Mouse (Mus musculus): ENCODE measurements around the gene Gm10260. TPM values are rescaled to one million over a fixed set of nuclear protein-coding genes. Genes with fewer than 3 reads are reported as not detected.

Gene Gm10260
- total RNA-seq, 1 experiment from 2014 or later = 32.2 TPM

GRCm38 (mm10) chr13:97769205-97769604 is 8.8 kb upstream of the Gm10260 start:
- no peak for ATAC-seq (replicated peaks; ENCODE audit: low read depth, poor library complexity, severe bottlenecking)

DNA sequence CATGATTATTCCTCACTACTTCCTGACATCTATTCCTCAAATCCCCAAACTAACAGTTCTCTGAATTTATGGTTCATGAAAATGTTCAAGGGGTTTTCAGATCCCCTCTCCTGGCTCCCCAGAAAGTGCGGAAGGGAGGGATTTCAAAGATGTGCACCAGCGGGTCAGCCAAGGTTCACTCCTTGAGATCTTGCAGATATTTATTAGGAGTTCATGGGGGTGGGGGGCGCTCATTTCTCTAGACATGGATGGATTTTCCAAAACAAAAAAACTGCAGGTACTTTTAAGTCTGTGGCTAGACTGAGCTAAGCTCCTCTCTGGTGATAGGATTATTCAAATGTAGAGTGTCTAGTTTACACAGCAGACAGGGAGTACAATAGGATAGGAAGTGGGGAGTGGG is 8.4 kb upstream of the Gm10260 start:
- ATAC-seq (replicated peaks; ENCODE audit: low read depth, poor library complexity, severe bottlenecking) = no peak

DNA sequence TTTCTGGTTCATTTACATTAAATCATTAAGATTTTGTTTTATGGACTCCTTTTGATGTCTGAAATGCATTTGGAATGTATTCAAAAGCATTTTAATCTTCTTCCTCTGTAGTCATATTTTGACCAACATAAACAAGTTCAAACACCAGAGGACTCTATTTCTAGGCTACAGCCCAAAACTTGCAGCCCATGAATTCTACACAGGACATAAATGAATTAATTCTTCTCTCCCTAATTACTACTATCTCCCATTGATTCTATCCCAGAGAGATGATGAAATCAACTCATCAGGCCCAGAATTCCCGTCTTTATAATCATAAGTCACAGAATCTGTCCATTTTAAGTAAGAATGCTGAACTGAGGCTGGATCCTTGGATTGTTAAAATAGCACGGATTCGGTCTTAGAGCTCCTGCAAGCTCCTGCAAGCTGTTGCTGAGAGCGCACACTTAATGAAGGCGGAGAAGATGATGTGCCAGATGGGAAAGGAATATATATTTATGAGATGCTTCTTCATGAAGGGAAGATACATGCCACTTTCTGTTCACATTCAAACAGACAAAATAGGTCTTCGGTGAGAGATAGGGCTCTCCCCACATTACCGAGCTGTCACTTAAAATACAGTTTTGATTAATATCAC is 7.7 kb upstream of the Gm10260 start:
- no peak for ATAC-seq (replicated peaks; ENCODE audit: low read depth, poor library complexity, severe bottlenecking)

DNA sequence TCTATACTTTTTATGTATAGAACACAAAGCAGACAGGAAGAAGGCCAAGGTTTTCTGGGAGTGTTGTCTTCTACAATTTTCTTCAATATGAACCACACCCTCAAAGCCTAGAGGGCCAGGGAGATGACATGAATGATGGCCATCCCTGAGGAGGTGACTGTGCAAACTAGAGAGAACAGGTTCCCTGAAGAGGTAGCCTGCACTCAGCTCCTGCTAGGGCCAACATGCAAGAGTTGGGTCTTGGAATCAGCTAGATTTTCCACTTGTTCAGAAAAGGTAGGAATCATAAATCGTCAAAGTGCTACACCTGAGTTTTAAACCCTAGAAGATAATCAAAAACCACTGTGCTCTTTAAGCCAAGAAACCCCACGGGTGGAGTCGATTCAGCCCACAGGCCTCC is 6.2 kb upstream of the Gm10260 start:
- ATAC-seq (replicated peaks; ENCODE audit: low read depth, poor library complexity, severe bottlenecking) = no peak

DNA sequence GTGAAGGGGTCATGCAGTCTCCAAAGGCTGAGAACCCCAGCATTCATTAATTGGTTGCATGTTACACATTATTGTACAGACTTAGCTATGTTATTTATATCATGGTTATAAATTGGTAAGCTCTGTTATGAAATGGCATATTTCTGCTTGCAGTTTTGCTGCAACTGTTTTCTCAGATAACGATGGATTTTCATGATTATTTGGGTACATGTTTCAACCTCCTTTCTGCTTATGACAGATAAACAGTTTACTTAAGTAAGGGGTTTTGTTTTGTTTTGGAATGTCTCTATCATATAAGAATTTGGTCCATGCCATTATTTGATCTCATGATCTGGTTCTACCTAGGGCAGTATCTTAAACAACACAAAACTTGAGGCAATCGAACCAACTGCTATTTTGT is 5.5 kb upstream of the Gm10260 start:
- no peak for ATAC-seq (replicated peaks; ENCODE audit: low read depth, poor library complexity, severe bottlenecking)

DNA sequence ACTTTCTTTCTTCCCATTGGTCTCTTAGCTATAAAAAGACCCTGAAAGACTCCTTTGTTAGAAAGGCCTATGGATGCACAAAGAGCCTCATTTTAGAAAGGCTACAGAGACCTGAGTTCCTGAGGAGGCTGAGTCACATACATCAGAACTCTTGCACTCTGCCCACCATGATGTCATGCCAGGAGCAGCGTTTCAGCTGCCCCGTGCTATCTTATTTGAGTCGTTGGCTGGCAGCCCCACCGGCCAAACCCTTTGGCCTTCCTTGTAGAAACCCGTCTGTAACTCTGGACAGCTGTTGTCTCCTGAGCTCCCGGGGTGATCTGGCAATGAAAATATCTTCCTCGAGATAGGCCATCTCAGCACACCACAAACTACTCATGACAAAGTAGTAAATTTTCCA is 3.6 kb upstream of the Gm10260 start:
- no peak for ATAC-seq (replicated peaks; ENCODE audit: low read depth, poor library complexity, severe bottlenecking)

- no peak for ATAC-seq (replicated peaks; ENCODE audit: low read depth, poor library complexity, severe bottlenecking)
Measured at GRCm38 (mm10) chr13:97763436-97763835, 3.0 kb upstream of the Gm10260 start.

GRCm38 (mm10) chr13:97762121-97762520 is 1.7 kb upstream of the Gm10260 start:
- no peak for ATAC-seq (replicated peaks; ENCODE audit: low read depth, poor library complexity, severe bottlenecking)

- ATAC-seq (replicated peaks; ENCODE audit: low read depth, poor library complexity, severe bottlenecking) = no peak
Measured at GRCm38 (mm10) chr13:97757033-97757432, 3.4 kb downstream of the Gm10260 start.

- no peak for ATAC-seq (replicated peaks; ENCODE audit: low read depth, poor library complexity, severe bottlenecking)
Measured at GRCm38 (mm10) chr13:97756091-97756490, 4.3 kb downstream of the Gm10260 start.

- no peak for ATAC-seq (replicated peaks; ENCODE audit: low read depth, poor library complexity, severe bottlenecking)
Measured at GRCm38 (mm10) chr13:97750851-97751381, 9.5 kb downstream of the Gm10260 start.

DNA sequence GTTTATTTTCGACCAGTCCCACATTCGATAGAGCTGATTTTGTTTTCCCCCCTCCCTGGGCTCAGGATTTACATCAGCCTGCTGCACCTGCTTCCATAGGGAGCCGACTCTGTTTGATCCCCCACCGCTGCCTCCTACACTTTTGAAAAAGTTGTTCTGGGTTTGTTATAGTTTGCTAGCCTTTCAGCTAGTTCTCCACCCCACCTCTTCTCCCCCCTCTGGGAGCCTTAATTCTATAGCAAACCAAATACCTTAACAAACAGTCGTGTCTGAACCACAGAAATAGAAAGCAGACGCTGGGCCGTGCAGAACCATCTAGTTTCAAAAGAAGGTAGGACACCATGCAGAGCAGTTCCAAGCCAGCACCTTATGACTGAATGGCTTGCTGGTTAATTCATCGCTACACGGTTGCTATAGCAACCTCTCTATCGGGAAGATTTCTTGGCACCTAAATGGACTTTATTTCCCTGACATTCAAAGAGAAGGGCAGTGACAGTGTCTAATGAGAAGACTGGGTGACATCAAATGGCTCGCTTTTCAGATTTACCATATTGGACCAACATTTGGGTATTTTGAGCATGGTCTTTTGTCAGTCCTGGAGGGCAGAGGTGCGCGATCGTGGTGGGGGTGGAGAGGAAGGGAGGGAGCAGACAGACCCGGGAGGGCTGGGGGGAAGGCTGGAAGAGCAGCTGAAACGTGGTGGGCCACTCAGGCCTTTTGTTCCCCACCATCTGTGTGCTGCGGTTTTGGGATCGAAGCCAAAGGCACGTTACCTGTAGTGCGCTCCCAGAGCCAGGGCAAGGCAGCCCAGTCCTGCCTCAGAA is 13.2 kb downstream of the Gm10260 start:
- ATAC-seq (replicated peaks; ENCODE audit: low read depth, poor library complexity, severe bottlenecking) = no peak

- no peak for ATAC-seq (replicated peaks; ENCODE audit: low read depth, poor library complexity, severe bottlenecking)
Measured at GRCm38 (mm10) chr13:97744669-97745068, 15.8 kb downstream of the Gm10260 start.

DNA sequence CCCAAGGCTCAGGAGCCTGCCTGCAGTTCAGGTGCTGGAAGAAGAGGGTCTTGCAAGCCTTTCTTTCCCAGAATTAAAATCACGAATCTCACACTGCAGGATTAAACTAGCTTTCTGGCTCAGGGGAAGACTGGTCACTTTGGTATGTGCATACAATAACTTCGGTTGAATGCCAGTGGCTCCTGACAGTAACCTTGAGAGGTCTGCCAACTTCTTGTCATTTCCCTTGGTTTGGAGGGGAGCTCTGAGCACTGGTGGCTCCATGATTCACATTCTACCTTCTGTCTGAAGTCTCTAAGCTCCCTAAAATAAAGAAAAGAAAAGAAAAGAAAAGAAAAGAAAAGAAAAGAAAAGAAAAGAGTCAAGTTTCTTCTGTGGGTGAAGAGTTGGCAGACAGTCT is 16.4 kb downstream of the Gm10260 start:
- ATAC-seq (replicated peaks; ENCODE audit: low read depth, poor library complexity, severe bottlenecking) = no peak

DNA sequence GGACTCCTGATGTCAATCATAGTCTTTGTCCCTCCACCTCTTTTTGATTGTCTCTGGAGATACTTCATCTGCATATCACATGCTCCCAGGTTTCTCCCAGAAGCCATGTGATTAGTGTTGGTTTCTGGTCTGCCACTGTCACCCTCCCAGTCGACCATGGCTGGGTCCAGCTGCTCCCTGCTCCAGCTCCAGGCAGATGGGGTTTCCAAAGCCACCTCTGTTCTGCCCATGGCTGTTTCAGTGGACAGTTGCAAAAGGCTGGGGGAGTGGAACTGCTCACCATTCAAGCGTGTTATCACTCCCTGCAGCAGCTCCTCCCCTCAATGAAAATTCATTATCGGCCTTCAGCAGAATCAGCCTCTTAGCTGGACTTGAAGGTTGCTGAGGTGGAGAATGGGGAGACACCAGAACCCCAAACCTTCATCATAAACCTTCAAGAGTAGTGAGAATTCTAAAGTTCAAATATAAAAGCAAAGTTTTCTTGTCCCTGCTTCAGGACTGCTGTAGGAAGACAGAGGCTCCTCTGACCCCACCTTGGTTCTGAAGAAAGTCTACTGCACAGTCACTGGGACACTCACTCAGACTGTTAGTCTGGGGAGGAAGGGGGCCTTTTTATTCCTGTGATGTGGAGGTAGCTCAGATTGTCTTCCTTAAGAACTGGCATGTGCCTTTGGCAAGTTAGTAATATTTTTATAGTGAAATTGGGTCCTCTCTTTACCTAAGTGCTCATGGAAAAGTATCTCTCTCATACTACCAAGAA is 17.0 kb downstream of the Gm10260 start:
- peak; percentile 73; the same call in 1 of the 2 replicates for ATAC-seq (replicated peaks; ENCODE audit: low read depth, poor library complexity, severe bottlenecking)

- no peak for ATAC-seq (replicated peaks; ENCODE audit: low read depth, poor library complexity, severe bottlenecking)
Measured at GRCm38 (mm10) chr13:97735931-97736330, 24.5 kb downstream of the Gm10260 start.

DNA sequence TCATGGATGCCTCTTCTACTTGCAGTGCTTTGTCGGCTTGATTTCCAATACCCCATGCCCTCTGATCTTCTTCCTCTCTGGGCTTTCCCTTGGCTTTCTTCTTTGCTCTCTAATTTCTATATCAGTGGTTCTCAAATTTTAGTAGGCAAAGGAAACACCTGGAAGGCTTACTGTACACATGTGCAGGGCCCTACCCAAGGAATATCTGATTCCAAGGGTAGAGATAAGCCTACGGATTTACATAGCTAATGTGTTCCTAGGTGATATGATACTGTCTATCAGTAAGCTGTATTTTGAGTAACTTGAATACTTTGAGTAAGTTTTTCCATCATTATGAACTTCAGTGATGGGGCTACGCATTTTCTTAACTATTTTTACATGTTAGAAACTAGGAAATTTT is 25.7 kb downstream of the Gm10260 start:
- ATAC-seq (replicated peaks; ENCODE audit: low read depth, poor library complexity, severe bottlenecking) = no peak

DNA sequence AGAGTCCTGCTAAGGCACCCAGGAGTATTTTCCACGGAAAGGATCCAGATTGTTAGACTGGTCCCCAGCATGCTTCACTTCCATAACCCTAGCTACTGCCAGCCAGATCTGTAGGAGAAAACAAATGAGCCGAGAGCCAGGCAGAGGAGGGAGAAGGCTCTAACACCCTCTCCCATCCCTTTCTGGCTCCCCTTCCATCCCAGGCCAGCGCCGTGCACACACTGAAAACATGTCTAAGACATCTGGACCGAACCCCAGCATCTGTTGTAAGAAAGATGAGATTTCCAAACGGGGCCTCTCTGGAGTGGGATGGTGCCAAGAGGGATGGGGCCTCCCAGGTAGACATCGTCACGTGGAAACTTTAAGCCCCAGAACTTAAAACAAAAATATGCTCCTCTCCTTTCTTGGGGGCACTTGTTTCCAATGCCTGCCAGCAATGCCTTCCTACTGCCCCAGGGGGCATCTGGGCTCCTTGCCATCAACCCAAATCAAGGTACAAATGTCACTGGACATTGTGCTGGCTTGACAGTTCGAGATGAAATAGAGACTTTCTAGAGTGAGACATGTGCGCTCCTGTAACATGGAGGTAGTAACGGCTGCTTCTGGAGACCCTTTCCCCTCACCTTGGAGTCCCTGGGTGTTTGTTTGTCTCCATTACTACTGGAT is 35.1 kb downstream of the Gm10260 start:
- no peak for ATAC-seq (replicated peaks; ENCODE audit: low read depth, poor library complexity, severe bottlenecking)

DNA sequence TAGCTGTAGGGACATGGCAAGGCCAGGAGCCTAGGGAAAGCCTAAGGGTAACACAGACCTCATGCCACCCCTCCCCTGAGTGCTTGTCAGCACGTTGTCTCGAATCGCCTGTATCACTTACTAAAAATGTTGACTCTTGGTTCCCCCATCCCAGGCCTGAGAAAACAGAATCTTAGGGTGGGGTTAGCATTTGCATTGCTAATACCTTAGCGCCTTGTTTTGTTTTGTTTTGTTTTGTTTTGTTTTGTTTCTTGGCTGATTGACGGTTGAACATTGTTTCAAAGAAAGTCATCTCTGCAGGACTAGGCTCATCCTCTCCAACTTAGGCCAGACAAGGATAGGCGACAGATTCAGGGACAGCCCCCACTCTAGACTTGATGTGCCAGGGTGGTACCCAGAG is 35.9 kb downstream of the Gm10260 start:
- no peak for ATAC-seq (replicated peaks; ENCODE audit: low read depth, poor library complexity, severe bottlenecking)
